ENCODE assay signal across 8 mouse cellular contexts in genomic region chr12:112694127-112694475, GRCm38 (mm10). TPM values are rescaled to one million over a fixed set of nuclear protein-coding genes. Genes with fewer than 3 reads are reported as not detected.
DNase-seq lines count a peak whose midpoint lies in the region; ATAC-seq and TF ChIP-seq lines count a peak whose summit lies in the region.

No protein-coding gene starts in this region.

- peak overlapping the region; percentile 88 for H3K4me2 ChIP-seq in heart, embryonic 11.5 days
- H3K4me2 ChIP-seq in forebrain, postnatal 0 days (ENCODE audit: low read depth), result peak overlapping the region; percentile 65
- H3K4me2 ChIP-seq in liver, postnatal 0 days (ENCODE audit: low read depth, low read length), result peak overlapping the region; percentile 86

- peaks cover under 1% of the 10 kb centered on the region for H3K27me3 ChIP-seq in heart, embryonic 11.5 days (ENCODE audit: control insufficient read depth, insufficient read depth, low read length)
- no peaks in the 10 kb centered on the region for H3K27me3 ChIP-seq in forebrain, postnatal 0 days (ENCODE audit: insufficient read depth, low read length)
- 0 out of 2 replicates have a peak, but pooled peaks cover 3% of the 10 kb centered on the region for H3K27me3 ChIP-seq in liver, postnatal 0 days (ENCODE audit: insufficient read depth, low read length)

- no peak for ATAC-seq in heart, embryonic 11.5 days (replicated peaks; ENCODE audit: insufficient number of reproducible peaks, low FRiP score, low TSS enrichment)
- ATAC-seq in CD4-positive, CD25-positive, alpha-beta regulatory T cell, adult 4 months, result peak; percentile 23
- ATAC-seq in forebrain, postnatal 0 days, result no peak
- no peak for ATAC-seq in liver, postnatal 0 days

- 0 out of 2 replicates have a peak overlapping the region, but pooled peaks have one; percentile 67 for H3K27ac ChIP-seq in heart, embryonic 11.5 days (ENCODE audit: low read depth, low read length)
- peak overlapping the region; percentile 89 for H3K27ac ChIP-seq in forebrain, postnatal 0 days (ENCODE audit: low read depth, low read length)
- peak overlapping the region; percentile 79; the same call in 1 of the 2 replicates for H3K27ac ChIP-seq in liver, postnatal 0 days (ENCODE audit: low read depth)

- H3K4me1 ChIP-seq in heart, embryonic 11.5 days (ENCODE audit: control insufficient read depth, insufficient read depth, low read length), result peaks cover 10% of the 10 kb centered on the region
- H3K4me1 ChIP-seq in forebrain, postnatal 0 days (ENCODE audit: insufficient read depth), result peaks cover 10% of the 10 kb centered on the region
- peaks cover 14% of the 10 kb centered on the region for H3K4me1 ChIP-seq in liver, postnatal 0 days (ENCODE audit: insufficient read depth)

- H3K4me3 ChIP-seq in heart, embryonic 11.5 days (ENCODE audit: low read depth, low read length), result peak overlapping the region; percentile 76
- H3K4me3 ChIP-seq in forebrain, postnatal 0 days (ENCODE audit: low read depth, low read length), result peak overlapping the region; percentile 53
- peak overlapping the region; percentile 65 for H3K4me3 ChIP-seq in liver, postnatal 0 days (ENCODE audit: low read depth, low read length)

- H3K9ac ChIP-seq in heart, embryonic 11.5 days (ENCODE audit: low read depth, low read length), result peak overlapping the region; percentile 96
- H3K9ac ChIP-seq in forebrain, postnatal 0 days, result peak overlapping the region; percentile 72
- peak overlapping the region; percentile 84; the same call in 1 of the 2 replicates for H3K9ac ChIP-seq in liver, postnatal 0 days (replicated peaks)

- TF ChIP-seq CTCF in forebrain, postnatal 0 days (IDR thresholded peaks at IDR 0.05; ENCODE audit: low read depth), result no peak
- no peak for TF ChIP-seq CTCF in liver, postnatal 0 days (IDR thresholded peaks at IDR 0.05; ENCODE audit: low read depth)

- no peak for TF ChIP-seq EP300 in liver, postnatal 0 days (IDR thresholded peaks at IDR 0.05; ENCODE audit: low read depth)

- no peaks in the 10 kb centered on the region for H3K9me3 ChIP-seq in heart, embryonic 11.5 days (replicated peaks; ENCODE audit: control insufficient read depth, low read length)
- no peaks in the 10 kb centered on the region for H3K9me3 ChIP-seq in forebrain, postnatal 0 days (ENCODE audit: low read length)
- H3K9me3 ChIP-seq in liver, postnatal 0 days (ENCODE audit: low read length), result no peaks in the 10 kb centered on the region

- no peak for DNase-seq in heart, postnatal 25 days (ENCODE audit: low spot score)
- no peak for DNase-seq in forebrain, postnatal 0 days
- DNase-seq in liver, postnatal 0 days, result no peak
- DNase-seq in thymus, postnatal 10 days (ENCODE audit: low spot score in 2 of 2), result no peak
- DNase-seq in cerebellum, postnatal 14 days, result no peak
- DNase-seq in kidney, postnatal 25 days, result no peak

- intact Hi-C loops in heart, postnatal 25 days (cut with DNase I), result no loop called here

- no peaks in the 10 kb centered on the region for H3K36me3 ChIP-seq in heart, embryonic 11.5 days (ENCODE audit: control insufficient read depth, insufficient read depth, low read length)
- no peaks in the 10 kb centered on the region for H3K36me3 ChIP-seq in forebrain, postnatal 0 days (ENCODE audit: insufficient read depth)
- no peaks in the 10 kb centered on the region; the same call in 1 of the 2 replicates for H3K36me3 ChIP-seq in liver, postnatal 0 days (replicated peaks; ENCODE audit: insufficient read depth, low read length)

- 75% methylated on average over 10 of the region's 10 CpGs for WGBS in heart, embryonic 11.5 days (ENCODE audit: insufficient replicate concordance)
- 78% methylated on average over 10 of the region's 10 CpGs for WGBS in forebrain, postnatal 0 days
- WGBS in liver, postnatal 0 days (ENCODE audit: insufficient replicate concordance), result 78% methylated on average over 10 of the region's 10 CpGs

RNA-seq across cellular contexts. Expression of gene Zbtb42, which starts 15.5 kb away (rescaled TPM):
- 2.8 and 4.2 TPM in 2 replicates for polyA plus RNA-seq in heart, embryonic 11.5 days (2014; fragmentation: Nextera tagmentation; extraction: Ambion mirVana)
- total RNA-seq in heart, postnatal 25 days (2021), result 1 to 10 TPM; 6.4 to 6.7 TPM
- 1 to 10 TPM; 2.8 to 2.9 TPM for polyA plus RNA-seq in CD4-positive, CD25-positive, alpha-beta regulatory T cell, adult 4 months (2017; shearing (Covaris generic))
- 1.0 and 3.5 TPM in 2 replicates for total RNA-seq in forebrain, postnatal 0 days (2014; rRNA removed)
- polyA plus RNA-seq in forebrain, postnatal 0 days (2015; fragmentation: Nextera tagmentation; extraction: Ambion mirVana), result 0.77 and 1.2 TPM in 2 replicates
- 1.3 and 1.6 TPM in 2 replicates for polyA plus RNA-seq in liver, postnatal 0 days (2015; fragmentation: Nextera tagmentation; extraction: Ambion mirVana)

RNA-seq across cellular contexts. Expression of gene Akt1, which starts 19.4 kb away (rescaled TPM):
- polyA plus RNA-seq in heart, embryonic 11.5 days (2014; fragmentation: Nextera tagmentation; extraction: Ambion mirVana), result 94.2 and 108 TPM in 2 replicates
- 100 to 1,000 TPM; 206 to 215 TPM for total RNA-seq in heart, postnatal 25 days (2021)
- 10 to 100 TPM; 14.6 to 18.4 TPM for polyA plus RNA-seq in CD4-positive, CD25-positive, alpha-beta regulatory T cell, adult 4 months (2017; shearing (Covaris generic))
- 213 and 215 TPM in 2 replicates for total RNA-seq in forebrain, postnatal 0 days (2014; rRNA removed)
- 117 TPM in 2 replicates for polyA plus RNA-seq in forebrain, postnatal 0 days (2015; fragmentation: Nextera tagmentation; extraction: Ambion mirVana)
- 26.7 and 29.3 TPM in 2 replicates for polyA plus RNA-seq in liver, postnatal 0 days (2015; fragmentation: Nextera tagmentation; extraction: Ambion mirVana)

RNA-seq across cellular contexts. Expression of gene Cep170b, which starts 26.2 kb away (rescaled TPM):
- 2.6 and 3.1 TPM in 2 replicates for polyA plus RNA-seq in heart, embryonic 11.5 days (2014; fragmentation: Nextera tagmentation; extraction: Ambion mirVana)
- 1 to 10 TPM; 7.7 to 9.8 TPM for total RNA-seq in heart, postnatal 25 days (2021)
- polyA plus RNA-seq in CD4-positive, CD25-positive, alpha-beta regulatory T cell, adult 4 months (2017; shearing (Covaris generic)), result 1 to 10 TPM; 2.4 to 4.9 TPM
- 67.0 and 86.7 TPM in 2 replicates for total RNA-seq in forebrain, postnatal 0 days (2014; rRNA removed)
- polyA plus RNA-seq in forebrain, postnatal 0 days (2015; fragmentation: Nextera tagmentation; extraction: Ambion mirVana), result 22.4 and 31.6 TPM in 2 replicates
- 4.0 and 4.8 TPM in 2 replicates for polyA plus RNA-seq in liver, postnatal 0 days (2015; fragmentation: Nextera tagmentation; extraction: Ambion mirVana)

RNA-seq across cellular contexts. Expression of gene Siva1, which starts 49.6 kb away (rescaled TPM):
- polyA plus RNA-seq in heart, embryonic 11.5 days (2014; fragmentation: Nextera tagmentation; extraction: Ambion mirVana), result 141 and 156 TPM in 2 replicates
- 10 to 100 TPM; 29.5 to 35.7 TPM for total RNA-seq in heart, postnatal 25 days (2021)
- 10 to 100 TPM; 30.9 to 37.1 TPM for polyA plus RNA-seq in CD4-positive, CD25-positive, alpha-beta regulatory T cell, adult 4 months (2017; shearing (Covaris generic))
- total RNA-seq in forebrain, postnatal 0 days (2014; rRNA removed), result 28.0 and 31.4 TPM in 2 replicates
- 50.5 and 61.5 TPM in 2 replicates for polyA plus RNA-seq in forebrain, postnatal 0 days (2015; fragmentation: Nextera tagmentation; extraction: Ambion mirVana)
- 55.6 and 62.2 TPM in 2 replicates for polyA plus RNA-seq in liver, postnatal 0 days (2015; fragmentation: Nextera tagmentation; extraction: Ambion mirVana)
